In genomic region chr5:140750925-140751324, GRCm38 (mm10) we compare ENCODE assay signal across 9 mouse cellular contexts. TPM values are rescaled to one million over a fixed set of nuclear protein-coding genes. Genes with fewer than 3 reads are reported as not detected.
A peak's percentile ranks its signal among the peaks of the same experiment; 100 is the strongest.
DNase-seq lines count a peak whose midpoint lies in the region; ATAC-seq and TF ChIP-seq lines count a peak whose summit lies in the region.
"Had no signal": no experiment of that assay in that cellular context is flagged by ENCODE, and none has a peak within 500 bp of the region (broad histone marks: within the 10 kb centered on the region; RNA-seq: fewer than 3 reads in every experiment).

No protein-coding gene starts in this region.

- intact Hi-C loops in heart, postnatal 25 days (cut with DNase I) = loop anchor here (5.0 kb wide), 1 partner anchor 76 kb away; no protein-coding TSS in a partner anchor

- no peak overlapping the region for H3K4me2 ChIP-seq in stomach, postnatal 0 days (replicated peaks; ENCODE audit: low read depth)
- no peak overlapping the region for H3K4me2 ChIP-seq in forebrain, embryonic 13.5 days
- H3K4me2 ChIP-seq: midbrain, embryonic 12.5 days had no signal

- H3K9me3 ChIP-seq in stomach, postnatal 0 days (ENCODE audit: control insufficient read depth, low read length) = no peaks in the 10 kb centered on the region
- peaks cover 9% of the 10 kb centered on the region for H3K9me3 ChIP-seq in forebrain, embryonic 13.5 days (replicated peaks)

- H3K36me3 ChIP-seq in stomach, postnatal 0 days (ENCODE audit: control insufficient read depth, insufficient read depth, low read length) = no peaks in the 10 kb centered on the region
- peaks cover 15% of the 10 kb centered on the region for H3K36me3 ChIP-seq in forebrain, embryonic 13.5 days (ENCODE audit: poor library complexity, severe bottlenecking)
- H3K36me3 ChIP-seq: midbrain, embryonic 12.5 days had no signal

- TF ChIP-seq POLR2A in brain, embryonic 14.5 days (IDR thresholded peaks at IDR 0.05; ENCODE audit: borderline replicate concordance, extremely low read depth, insufficient read depth, insufficient read length, poor library complexity, severe bottlenecking) = no peak

- WGBS in stomach, postnatal 0 days = 0% methylated on average over 1 of the region's 2 CpGs
- WGBS in forebrain, embryonic 13.5 days = 3% methylated on average over 1 of the region's 2 CpGs

- H3K27me3 ChIP-seq in stomach, postnatal 0 days (ENCODE audit: control insufficient read depth, insufficient read depth, low read length) = no peaks in the 10 kb centered on the region
- no peaks in the 10 kb centered on the region for H3K27me3 ChIP-seq in forebrain, embryonic 13.5 days
- H3K27me3 ChIP-seq: midbrain, embryonic 12.5 days had no signal

- no peak overlapping the region for H3K27ac ChIP-seq in stomach, postnatal 0 days (replicated peaks)
- no peak overlapping the region for H3K27ac ChIP-seq in forebrain, embryonic 13.5 days
- H3K27ac ChIP-seq: midbrain, embryonic 12.5 days had no signal

- no peak overlapping the region for H3K4me3 ChIP-seq in stomach, postnatal 0 days (ENCODE audit: low read depth, low read length)
- no peak overlapping the region for H3K4me3 ChIP-seq in forebrain, embryonic 13.5 days
- H3K4me3 ChIP-seq: midbrain, embryonic 12.5 days had no signal

- peak; percentile 87 for DNase-seq in heart, adult 11 months
- DNase-seq in heart, postnatal 25 days (ENCODE audit: low spot score) = no peak
- DNase-seq in ovary, postnatal 14 days (ENCODE audit: low spot score) = peak; percentile 46
- no peak for DNase-seq in ovary, postnatal 10 days (ENCODE audit: low spot score)
- peak; percentile 26 for DNase-seq in brain, embryonic 14.5 days (ENCODE audit: low read depth)
- DNase-seq in stomach, postnatal 0 days (ENCODE audit: low spot score) = no peak
- no peak for DNase-seq in ovary, postnatal 36 days (ENCODE audit: low spot score)

- peak; percentile 64; the same call in 1 of the 2 replicates for TF ChIP-seq CTCF in brain, embryonic 14.5 days (IDR thresholded peaks at IDR 0.05; ENCODE audit: borderline replicate concordance, extremely low read depth, insufficient read depth, insufficient read length)
- peak; percentile 69 for TF ChIP-seq CTCF in stomach, postnatal 0 days (IDR thresholded peaks at IDR 0.05; ENCODE audit: low read depth)

- peaks cover 6% of the 10 kb centered on the region; the same call in 1 of the 2 replicates for H3K4me1 ChIP-seq in stomach, postnatal 0 days (replicated peaks; ENCODE audit: control insufficient read depth, insufficient read depth)
- H3K4me1 ChIP-seq in forebrain, embryonic 13.5 days = peaks cover 10% of the 10 kb centered on the region

- no peak overlapping the region for H3K9ac ChIP-seq in stomach, postnatal 0 days (ENCODE audit: low read length)
- H3K9ac ChIP-seq in forebrain, embryonic 13.5 days = no peak overlapping the region
- H3K9ac ChIP-seq: midbrain, embryonic 12.5 days had no signal

- TF ChIP-seq EP300 in stomach, postnatal 0 days (optimal IDR thresholded peaks at IDR 0.05) = no peak

- no peak for ATAC-seq in stomach, postnatal 0 days (ENCODE audit: low FRiP score, low TSS enrichment)
- no peak for ATAC-seq in forebrain, embryonic 13.5 days

RNA-seq across cellular contexts. Expression of gene Amz1, which starts 27.0 kb away (rescaled TPM):
- under 1 TPM; 0.08 to 0.44 TPM for total RNA-seq in heart, postnatal 25 days (2021)
- 3.2 and 3.5 TPM in 2 replicates for polyA plus RNA-seq in brain, embryonic 14.5 days (2012; rRNA removed)
- 0.65 and 0.67 TPM in 2 replicates for polyA plus RNA-seq in stomach, postnatal 0 days (2015; fragmentation: Nextera tagmentation; extraction: Ambion mirVana)
- polyA plus RNA-seq in forebrain, embryonic 13.5 days (2015; fragmentation: Nextera tagmentation; extraction: Ambion mirVana) = 2.7 and 3.3 TPM in 2 replicates

RNA-seq across cellular contexts. Expression of gene Brat1, which starts 46.1 kb away (rescaled TPM):
- total RNA-seq in heart, postnatal 25 days (2021) = 1 to 10 TPM; 7.2 to 8.4 TPM
- polyA plus RNA-seq in brain, embryonic 14.5 days (2012; rRNA removed) = 28.6 and 34.3 TPM in 2 replicates
- 8.2 and 8.5 TPM in 2 replicates for polyA plus RNA-seq in stomach, postnatal 0 days (2015; fragmentation: Nextera tagmentation; extraction: Ambion mirVana)
- polyA plus RNA-seq in forebrain, embryonic 13.5 days (2015; fragmentation: Nextera tagmentation; extraction: Ambion mirVana) = 21.2 and 25.1 TPM in 2 replicates

RNA-seq across cellular contexts. Expression of gene Iqce, which starts 48.7 kb away (rescaled TPM):
- 1 to 10 TPM; 4.5 to 7.5 TPM for total RNA-seq in heart, postnatal 25 days (2021)
- 42.4 and 49.9 TPM in 2 replicates for polyA plus RNA-seq in brain, embryonic 14.5 days (2012; rRNA removed)
- polyA plus RNA-seq in stomach, postnatal 0 days (2015; fragmentation: Nextera tagmentation; extraction: Ambion mirVana) = 5.6 and 6.0 TPM in 2 replicates
- 20.1 and 27.6 TPM in 2 replicates for polyA plus RNA-seq in forebrain, embryonic 13.5 days (2015; fragmentation: Nextera tagmentation; extraction: Ambion mirVana)

Comparison
In these comparisons a context has a peak if more than half of its experiments do, and no peak if none do; other contexts are left out.
1. DNase-seq: peak in heart, adult 11 months (single experiment), ovary, postnatal 14 days (single experiment) and brain, embryonic 14.5 days (single experiment); none in heart, postnatal 25 days (single experiment), ovary, postnatal 10 days (single experiment), stomach, postnatal 0 days (single experiment) and ovary, postnatal 36 days (single experiment).